Mouse (Mus musculus) hindbrain, embryonic 15.5 days (tissue): Measurements from ENCODE around the gene Wwox. TPM values are rescaled to one million over a fixed set of nuclear protein-coding genes. Genes with fewer than 3 reads are reported as not detected.

Experiments
- ATAC-seq: fragments of 200-750 bp; cut with Nextera tagmentation; 2 replicates; pipeline ENCODE4 v1.8.0; 2017; ENCODE audit warnings: low read depth, moderate number of reproducible peaks, moderate TSS enrichment; ENCODE audit not compliant: low FRiP score
- H3K27ac ChIP-seq: fragments of 300-500 bp; sonication (generic); replicated peaks from 2 replicates; pipeline ENCODE4 v1.5.1; 2015; ENCODE audit warnings: mild to moderate bottlenecking, inconsistent platforms
- H3K27me3 ChIP-seq: fragments of 300-500 bp; sonication (generic); 2 replicates; pipeline ENCODE4 v1.6.1; 2015; ENCODE audit warnings: control low read depth, inconsistent platforms
- H3K36me3 ChIP-seq: fragments of 300-500 bp; sonication (generic); 2 replicates; pipeline ENCODE4 v1.6.1; 2015; ENCODE audit warnings: control low read depth, inconsistent platforms
- H3K4me1 ChIP-seq: fragments of 300-500 bp; sonication (generic); replicated peaks from 2 replicates; pipeline ENCODE4 v1.6.1; 2015; ENCODE audit warnings: control low read depth, inconsistent platforms
- H3K4me2 ChIP-seq: fragments of 300-500 bp; sonication (generic); 2 replicates; pipeline ENCODE4 v1.6.1; 2015; ENCODE audit warnings: moderate library complexity, mild to moderate bottlenecking, inconsistent platforms
- H3K4me3 ChIP-seq: fragments of 300-500 bp; sonication (generic); 2 replicates; pipeline ENCODE4 v1.5.1; 2015; ENCODE audit warnings: mild to moderate bottlenecking, inconsistent platforms
- H3K9ac ChIP-seq: fragments of 300-500 bp; sonication (generic); 2 replicates; pipeline ENCODE4 v1.6.1; 2015; ENCODE audit warnings: inconsistent platforms
- H3K9me3 ChIP-seq: fragments of 300-500 bp; sonication (generic); 2 replicates; pipeline ENCODE4 v1.6.1; 2016; ENCODE audit warnings: control low read depth, inconsistent platforms
- WGBS: fragments of 180-500 bp; shearing (Covaris S2); methylation state at CpG from one replicate; pipeline ENCODE4 v1.1.7; 2015; 5-methylcytosine and 5-hydroxymethylcytosine counted together
- polyA plus RNA-seq: library from polyadenylated mRNA; unstranded; fragments of >200 nt; fragmentation: Nextera tagmentation; extraction: Ambion mirVana; gene quantifications from 2 replicates; pipeline ENCODE4 v1.2.1, GENCODE M21; 2015

The Wwox gene
- polyA plus RNA-seq, 1 experiment from 2014 or later, result 13.9 TPM

GRCm38 (mm10) chr8:114657789-114658188 lies 218.3 kb downstream of the Wwox start:
- Histone ChIP-seq H3K36me3 (no peaks in the 10 kb centered on the region), H3K4me3 (no peak overlapping the region), H3K27ac (no peak overlapping the region), H3K9ac (no peak overlapping the region), H3K4me2 (no peak overlapping the region), H3K27me3 (no peaks in the 10 kb centered on the region), H3K4me1 (peaks cover 4% of the 10 kb centered on the region), H3K9me3 (no peaks in the 10 kb centered on the region)
- 56% methylated on average over 4 of the region's 4 CpGs for WGBS
- no peak for ATAC-seq

- no peaks in the 10 kb centered on the region for H3K36me3 ChIP-seq
- H3K4me2 ChIP-seq, result no peak overlapping the region
- ATAC-seq, result no peak
- 52% methylated on average over 4 of the region's 4 CpGs for WGBS
- H3K9me3 ChIP-seq, result no peaks in the 10 kb centered on the region
- no peaks in the 10 kb centered on the region for H3K27me3 ChIP-seq
- H3K27ac ChIP-seq, result no peak overlapping the region
- peaks cover 4% of the 10 kb centered on the region for H3K4me1 ChIP-seq
- no peak overlapping the region for H3K9ac ChIP-seq
- no peak overlapping the region for H3K4me3 ChIP-seq
Observed at GRCm38 (mm10) chr8:114658475-114658874, 219.0 kb downstream of the Wwox start.

GRCm38 (mm10) chr8:114663053-114663452 lies 223.6 kb downstream of the Wwox start:
- H3K27me3 ChIP-seq, result no peaks in the 10 kb centered on the region
- H3K9me3 ChIP-seq, result no peaks in the 10 kb centered on the region
- H3K4me3 ChIP-seq, result no peak overlapping the region
- no peaks in the 10 kb centered on the region for H3K36me3 ChIP-seq
- peaks cover 4% of the 10 kb centered on the region for H3K4me1 ChIP-seq
- no peak for ATAC-seq
- 81% methylated on average over 7 of the region's 7 CpGs for WGBS
- H3K27ac ChIP-seq, result no peak overlapping the region
- H3K9ac ChIP-seq, result no peak overlapping the region
- no peak overlapping the region for H3K4me2 ChIP-seq

- no peak overlapping the region for H3K4me2 ChIP-seq
- H3K36me3 ChIP-seq, result no peaks in the 10 kb centered on the region
- no peak overlapping the region for H3K27ac ChIP-seq
- H3K27me3 ChIP-seq, result no peaks in the 10 kb centered on the region
- H3K9me3 ChIP-seq, result no peaks in the 10 kb centered on the region
- no peak for ATAC-seq
- WGBS, result 56% methylated on average over 6 of the region's 6 CpGs
- H3K4me1 ChIP-seq, result no peaks in the 10 kb centered on the region
- H3K9ac ChIP-seq, result no peak overlapping the region
- H3K4me3 ChIP-seq, result no peak overlapping the region
Observed at GRCm38 (mm10) chr8:114665521-114665920, 226.1 kb downstream of the Wwox start.

GRCm38 (mm10) chr8:114670801-114671200 lies 231.3 kb downstream of the Wwox start:
- no peak overlapping the region for H3K27ac ChIP-seq

GRCm38 (mm10) chr8:114671237-114671674 lies 231.8 kb downstream of the Wwox start:
- 0 out of 2 replicates have a peak, but pooled peaks cover 6% of the 10 kb centered on the region for H3K4me1 ChIP-seq
- H3K9me3 ChIP-seq, result no peaks in the 10 kb centered on the region
- H3K27ac ChIP-seq, result no peak overlapping the region
- H3K36me3 ChIP-seq, result no peaks in the 10 kb centered on the region
- H3K27me3 ChIP-seq, result no peaks in the 10 kb centered on the region
- H3K4me2 ChIP-seq, result no peak overlapping the region
- no peak overlapping the region for H3K4me3 ChIP-seq
- no peak for ATAC-seq
- 68% methylated on average over 9 of the region's 9 CpGs for WGBS
- no peak overlapping the region for H3K9ac ChIP-seq

More at GRCm38 (mm10) chr8:114670801-114671200, 231.3 kb downstream of the Wwox start:
- Histone ChIP-seq H3K9ac (no peak overlapping the region), H3K4me1 (0 out of 2 replicates have a peak, but pooled peaks cover 6% of the 10 kb centered on the region), H3K4me3 (no peak overlapping the region), H3K36me3 (no peaks in the 10 kb centered on the region), H3K27me3 (no peaks in the 10 kb centered on the region), H3K4me2 (no peak overlapping the region), H3K9me3 (no peaks in the 10 kb centered on the region)
- no peak for ATAC-seq
- 63% methylated on average over 6 of the region's 6 CpGs for WGBS

- ATAC-seq, result no peak
- no peak overlapping the region for H3K4me2 ChIP-seq
- no peaks in the 10 kb centered on the region for H3K36me3 ChIP-seq
- H3K4me3 ChIP-seq, result no peak overlapping the region
- no peak overlapping the region for H3K9ac ChIP-seq
- WGBS, result 95% methylated on average over 3 of the region's 3 CpGs
- no peaks in the 10 kb centered on the region for H3K27me3 ChIP-seq
- no peak overlapping the region for H3K27ac ChIP-seq
- no peaks in the 10 kb centered on the region for H3K9me3 ChIP-seq
- H3K4me1 ChIP-seq, result 0 out of 2 replicates have a peak, but pooled peaks cover 6% of the 10 kb centered on the region
Observed at GRCm38 (mm10) chr8:114673416-114673815, 234.0 kb downstream of the Wwox start.

- no peaks in the 10 kb centered on the region for H3K36me3 ChIP-seq
- H3K9ac ChIP-seq, result no peak overlapping the region
- no peak overlapping the region for H3K4me2 ChIP-seq
- no peak overlapping the region for H3K4me3 ChIP-seq
- H3K9me3 ChIP-seq, result no peaks in the 10 kb centered on the region
- 74% methylated on average over 7 of the region's 7 CpGs for WGBS
- ATAC-seq, result no peak
- 0 out of 2 replicates have a peak, but pooled peaks cover 6% of the 10 kb centered on the region for H3K4me1 ChIP-seq
- H3K27me3 ChIP-seq, result no peaks in the 10 kb centered on the region
- H3K27ac ChIP-seq, result no peak overlapping the region
Observed at GRCm38 (mm10) chr8:114675151-114675550, 235.7 kb downstream of the Wwox start.

GRCm38 (mm10) chr8:114676918-114677317 lies 237.5 kb downstream of the Wwox start:
- no peak overlapping the region for H3K9ac ChIP-seq
- H3K36me3 ChIP-seq, result no peaks in the 10 kb centered on the region
- H3K27me3 ChIP-seq, result no peaks in the 10 kb centered on the region
- ATAC-seq, result no peak
- H3K9me3 ChIP-seq, result no peaks in the 10 kb centered on the region
- H3K4me3 ChIP-seq, result no peak overlapping the region
- no peak overlapping the region for H3K4me2 ChIP-seq
- 86% methylated on average over 2 of the region's 2 CpGs for WGBS
- 0 out of 2 replicates have a peak, but pooled peaks cover 2% of the 10 kb centered on the region for H3K4me1 ChIP-seq
- no peak overlapping the region for H3K27ac ChIP-seq

- no peak overlapping the region for H3K27ac ChIP-seq
- H3K4me2 ChIP-seq, result no peak overlapping the region
- 74% methylated on average over 6 of the region's 6 CpGs for WGBS
- H3K27me3 ChIP-seq, result no peaks in the 10 kb centered on the region
- no peaks in the 10 kb centered on the region for H3K36me3 ChIP-seq
- H3K4me3 ChIP-seq, result no peak overlapping the region
- H3K9ac ChIP-seq, result no peak overlapping the region
- no peaks in the 10 kb centered on the region for H3K9me3 ChIP-seq
- H3K4me1 ChIP-seq, result 0 out of 2 replicates have a peak, but pooled peaks cover 4% of the 10 kb centered on the region
- no peak for ATAC-seq
Observed at GRCm38 (mm10) chr8:114677551-114678127, 238.2 kb downstream of the Wwox start.

GRCm38 (mm10) chr8:114679386-114680098 lies 240.1 kb downstream of the Wwox start:
- Histone ChIP-seq H3K4me2 (no peak overlapping the region), H3K36me3 (no peaks in the 10 kb centered on the region), H3K4me1 (0 out of 2 replicates have a peak, but pooled peaks cover 4% of the 10 kb centered on the region), H3K9me3 (no peaks in the 10 kb centered on the region), H3K4me3 (no peak overlapping the region), H3K27me3 (no peaks in the 10 kb centered on the region), H3K27ac (no peak overlapping the region), H3K9ac (no peak overlapping the region)
- no peak for ATAC-seq
- WGBS, result 69% methylated on average over 14 of the region's 14 CpGs

GRCm38 (mm10) chr8:114681136-114681535 lies 241.7 kb downstream of the Wwox start:
- H3K4me2 ChIP-seq, result no peak overlapping the region
- H3K4me1 ChIP-seq, result 0 out of 2 replicates have a peak, but pooled peaks cover 4% of the 10 kb centered on the region
- H3K27me3 ChIP-seq, result no peaks in the 10 kb centered on the region
- no peak overlapping the region for H3K27ac ChIP-seq
- no peaks in the 10 kb centered on the region for H3K36me3 ChIP-seq
- H3K9me3 ChIP-seq, result no peaks in the 10 kb centered on the region
- no peak for ATAC-seq
- 80% methylated on average over 10 of the region's 10 CpGs for WGBS
- H3K4me3 ChIP-seq, result no peak overlapping the region
- H3K9ac ChIP-seq, result no peak overlapping the region
